In the genomic region with DNA sequence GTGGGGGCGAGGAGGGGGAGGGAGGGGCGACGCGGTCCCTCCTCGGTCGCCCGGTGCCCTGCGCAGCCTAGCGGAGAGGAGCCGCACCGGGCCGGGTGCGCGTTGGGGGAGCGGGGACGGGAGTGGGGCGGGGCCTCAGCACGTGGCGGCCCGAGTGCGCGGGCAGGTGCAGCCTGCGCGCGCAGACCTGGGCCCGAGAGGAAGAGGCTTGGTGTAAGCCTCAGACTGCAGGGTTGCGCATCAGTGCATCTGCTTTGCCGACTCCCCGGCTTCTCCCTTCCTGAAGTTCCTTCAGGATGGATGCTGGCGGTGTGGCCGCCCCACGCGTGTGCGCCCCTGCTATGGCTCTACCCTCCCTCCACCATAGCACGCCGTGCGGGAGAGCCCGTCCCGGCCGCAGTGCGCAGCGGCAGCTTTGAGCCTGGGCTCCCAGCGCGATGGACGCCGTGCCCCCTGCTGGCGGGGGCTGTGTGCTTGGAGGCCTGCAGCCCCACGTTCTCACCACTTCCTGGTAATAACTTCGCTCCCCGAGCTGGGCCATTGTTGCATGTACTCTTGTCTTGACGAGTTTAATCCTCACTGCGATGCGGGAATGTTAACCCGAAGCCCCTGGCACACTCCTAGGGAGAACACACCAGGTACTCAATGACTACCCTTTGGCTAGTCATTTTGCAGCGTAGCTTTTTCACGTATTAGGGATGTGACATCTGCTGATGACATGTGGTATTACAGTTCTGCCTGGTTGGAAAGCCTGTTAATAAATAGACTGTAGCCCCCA, we compare ENCODE assay signal across 8 mouse cellular contexts. TPM values are rescaled to one million over a fixed set of nuclear protein-coding genes. Genes with fewer than 3 reads are reported as not detected.
DNase-seq lines count a peak whose midpoint lies in the region; ATAC-seq lines count a peak whose summit lies in the region.

Gene Ccdc88c, minus strand, starts transcription at position 103 of the 778 bp plus-strand sequence.

- peak; percentile 44 for DNase-seq in adrenal gland, adult 8-10 months
- peak; percentile 90 for DNase-seq in embryo, embryonic 10.5 days (ENCODE audit: low spot score)
- peak; percentile 85 for DNase-seq in gastrocnemius, postnatal 14 days
- peak; percentile 72 to 89 for DNase-seq in left cerebral cortex, postnatal 10 days (ENCODE audit: extremely low spot score in 1 of 2, low spot score in 2 of 2)
- peak; percentile 82 for DNase-seq in right cerebral cortex, postnatal 25 days
- peak; percentile 89 for DNase-seq in yolk sac, embryonic 10.5 days (ENCODE audit: low spot score)

- intact Hi-C loops in gastrocnemius, postnatal 14 days (cut with DNase I; ENCODE audit: low total_unique reads) = loop anchor here (2.0 kb wide), 1 partner anchor 76 kb away; no protein-coding TSS in a partner anchor
- intact Hi-C loops in left cerebral cortex, postnatal 10 days (cut with DNase I) = loop anchor here (2.0 to 5.0 kb wide), 2 partner anchors 42 to 76 kb away; no protein-coding TSS in a partner anchor

- peak; percentile 77 for ATAC-seq in inflammation-experienced regulatory T-cells, adult 6 months
- peak; percentile 72 for ATAC-seq in megakaryocyte progenitor cell, adult 5-6 weeks (replicated peaks; ENCODE audit: poor library complexity)

RNA-seq across cellular contexts. Expression of gene Ccdc88c, which starts in this region (rescaled TPM):
- total RNA-seq in adrenal gland, adult 8-10 months (2022) = 1 to 10 TPM; 1.4 to 4.0 (median 2.7) TPM
- 10 to 100 TPM; 29.2 to 37.2 TPM for total RNA-seq in gastrocnemius, postnatal 14 days (2021)
- polyA plus RNA-seq in inflammation-experienced regulatory T-cells, adult 6 months (2017; shearing (Covaris generic)) = 10 to 100 TPM; 65.8 to 96.2 (median 95.7) TPM
- total RNA-seq in left cerebral cortex, postnatal 10 days (2021) = 10 to 100 TPM; 26.3 TPM
- 29.2 and 42.9 TPM in 2 replicates for total RNA-seq in megakaryocyte progenitor cell, adult 5-6 weeks (2015)
- total RNA-seq in megakaryocyte progenitor cell, adult 5-6 weeks (2017) = 78.9 and 97.7 TPM in 2 replicates

Comparison
In these comparisons a context has a peak if more than half of its experiments do, and no peak if none do; other contexts are left out.
1. Peak in every context shown above with its lines: DNase-seq and ATAC-seq.
2. RNA of gene Ccdc88c (total RNA-seq): 29.2 to 97.7 TPM in megakaryocyte progenitor cell, adult 5-6 weeks, 29.2 to 37.2 TPM in gastrocnemius, postnatal 14 days and 26.3 TPM in left cerebral cortex, postnatal 10 days; 1.4 to 4.0 TPM in adrenal gland, adult 8-10 months; every median in the first group is over 4 times any median in the second.